Mouse (Mus musculus) MEL (cell line): Measurements from ENCODE around the gene Lrrfip1. TPM values are rescaled to one million over a fixed set of nuclear protein-coding genes. Genes with fewer than 3 reads are reported as not detected.

Experiments used
- DNase-seq: peaks from one replicate; pipeline ENCODE4 v3.0.0; 2011; ENCODE audit warnings: low read depth, low spot score
- H3K27ac ChIP-seq: 2 replicates; pipeline ENCODE4 v1.5.1; 2012; ENCODE audit warnings: low read depth, mild to moderate bottlenecking, control low read depth, low read length, moderate library complexity; ENCODE audit not compliant: control insufficient read depth
- H3K27me3 ChIP-seq, 2 experiments: fragments of 150-350 bp in 1 of 2; sonication (generic) in 1 of 2; 2 replicates each; pipeline ENCODE4 v1.6.1; 2012; ENCODE audit warnings: low read length in 2 of 2, mild to moderate bottlenecking in 2 of 2, improper control_type of control experiment in 1 of 2, moderate library complexity in 1 of 2; ENCODE audit not compliant: insufficient read depth in 2 of 2, control insufficient read depth in 1 of 2
- H3K36me3 ChIP-seq, 2 experiments: 2 replicates each; pipeline ENCODE4 v1.6.1; 2012 to 2014; ENCODE audit warnings: low read length in 2 of 2, improper control_type of control experiment in 1 of 2, inconsistent platforms in 1 of 2, mild to moderate bottlenecking in 1 of 2; ENCODE audit not compliant: insufficient read depth in 2 of 2, control insufficient read depth in 1 of 2
- H3K4me1 ChIP-seq, 2 experiments: fragments of 150-350 bp in 1 of 2; sonication (generic) in 1 of 2; 2 replicates each; pipeline ENCODE4 v1.6.1; 2012; ENCODE audit warnings: low read length in 2 of 2, improper control_type of control experiment in 1 of 2, mild to moderate bottlenecking in 1 of 2; ENCODE audit not compliant: insufficient read depth in 2 of 2, control insufficient read depth in 1 of 2
- H3K4me3 ChIP-seq, 2 experiments: fragments of 150-350 bp in 1 of 2; sonication (generic) in 1 of 2; 2 replicates each; pipeline ENCODE4 v1.5.1; 2012; ENCODE audit warnings: low read depth in 2 of 2, low read length in 2 of 2, mild to moderate bottlenecking in 2 of 2, moderate library complexity in 2 of 2, control low read depth in 1 of 2, improper control_type of control experiment in 1 of 2; ENCODE audit not compliant: control insufficient read depth in 1 of 2, insufficient read depth in 1 of 2
- H3K79me2 ChIP-seq: 2 replicates; pipeline ENCODE4 v1.6.1; 2012; ENCODE audit warnings: mild to moderate bottlenecking, low read length, moderate library complexity; ENCODE audit not compliant: control insufficient read depth, poor library complexity, insufficient read depth
- H3K9ac ChIP-seq: 2 replicates; pipeline ENCODE4 v1.6.1; 2012; ENCODE audit warnings: low read depth, mild to moderate bottlenecking, control low read depth, low read length, moderate library complexity; ENCODE audit not compliant: control insufficient read depth, poor library complexity, severe bottlenecking
- H3K9me3 ChIP-seq: fragments of 150-350 bp; sonication (generic); replicated peaks from 2 replicates; pipeline ENCODE4 v1.6.1; 2012; ENCODE audit warnings: mild to moderate bottlenecking, low read length, improper control_type of control experiment, moderate library complexity; ENCODE audit not compliant: insufficient read depth
- CHD1 ChIP-seq: IDR thresholded peaks from 2 replicates; pipeline ENCODE4 v1.6.1; 2012; ENCODE audit warnings: low read depth, mild to moderate bottlenecking, inconsistent platforms, low read length, improper control_type of control experiment
- CHD2 ChIP-seq: IDR thresholded peaks from 2 replicates; pipeline ENCODE4 v1.6.1; 2011; ENCODE audit warnings: low read length, improper control_type of control experiment
- CTCF ChIP-seq, 3 experiments: IDR thresholded peaks in 2 of 3; conservative IDR thresholded peaks in 1 of 3; 2 replicates each; pipeline ENCODE4 v1.5.1; 2011 to 2012; ENCODE audit warnings: low read length in 3 of 3, low read depth in 2 of 3, mild to moderate bottlenecking in 2 of 3, improper control_type of control experiment in 1 of 3, inconsistent platforms in 1 of 3, mixed read lengths in 1 of 3, moderate library complexity in 1 of 3; ENCODE audit not compliant: control insufficient read depth in 1 of 3, insufficient read depth in 1 of 3, poor library complexity in 1 of 3, severe bottlenecking in 1 of 3
- ELF1 ChIP-seq: IDR thresholded peaks from 2 replicates; pipeline ENCODE4 v1.6.1; 2014; ENCODE audit warnings: low read depth, mild to moderate bottlenecking, inconsistent platforms, low read length, improper control_type of control experiment, moderate library complexity
- ETS1 ChIP-seq: IDR thresholded peaks from 2 replicates; pipeline ENCODE4 v1.6.1; 2012; ENCODE audit warnings: low read depth, mild to moderate bottlenecking, inconsistent platforms, low read length, improper control_type of control experiment, moderate library complexity
- JUND ChIP-seq: IDR thresholded peaks from 2 replicates; pipeline ENCODE4 v1.6.1; 2011; ENCODE audit warnings: low read depth, mild to moderate bottlenecking, improper control_type of control experiment, low read length
- MAZ ChIP-seq: IDR thresholded peaks from 2 replicates; pipeline ENCODE4 v1.6.1; 2012; ENCODE audit warnings: low read depth, mild to moderate bottlenecking, inconsistent platforms, low read length, improper control_type of control experiment
- MEF2A ChIP-seq: IDR thresholded peaks from 2 replicates; pipeline ENCODE4 v1.6.1; 2014; ENCODE audit warnings: low read depth, mild to moderate bottlenecking, inconsistent platforms, low read length, improper control_type of control experiment; ENCODE audit not compliant: poor library complexity, insufficient replicate concordance, severe bottlenecking; ENCODE audit errors: extremely low read depth
- MYC ChIP-seq: IDR thresholded peaks from 2 replicates; pipeline ENCODE4 v1.6.1; 2011; ENCODE audit warnings: low read depth, mild to moderate bottlenecking, low read length, improper control_type of control experiment, moderate library complexity
- NRF1 ChIP-seq: IDR thresholded peaks from 2 replicates; pipeline ENCODE4 v1.6.1; 2014; ENCODE audit warnings: low read depth, mild to moderate bottlenecking, inconsistent platforms, low read length, improper control_type of control experiment, moderate library complexity; ENCODE audit not compliant: poor library complexity, insufficient read depth, severe bottlenecking
- POLR2A ChIP-seq, 2 experiments: IDR thresholded peaks; 2 replicates each; pipeline ENCODE4 v1.6.1; 2011 to 2012; ENCODE audit warnings: low read length in 2 of 2, mild to moderate bottlenecking in 2 of 2, control low read depth in 1 of 2, improper control_type of control experiment in 1 of 2, low read depth in 1 of 2, moderate library complexity in 1 of 2; ENCODE audit not compliant: control insufficient read depth in 1 of 2, insufficient read depth in 1 of 2, poor library complexity in 1 of 2
- POLR2AphosphoS2 ChIP-seq: IDR thresholded peaks from 2 replicates; pipeline ENCODE4 v1.6.1; 2011; ENCODE audit warnings: low read length, improper control_type of control experiment
- POLR2AphosphoS5 ChIP-seq: IDR thresholded peaks from 2 replicates; pipeline ENCODE4 v1.6.1; 2012; ENCODE audit warnings: low read depth, borderline replicate concordance, mild to moderate bottlenecking, inconsistent platforms, low read length, moderate library complexity, mixed read lengths
- RAD21 ChIP-seq: IDR thresholded peaks from 2 replicates; pipeline ENCODE4 v1.6.1; 2011; ENCODE audit warnings: mild to moderate bottlenecking, low read depth, low read length, improper control_type of control experiment
- SIN3A ChIP-seq: IDR thresholded peaks from 2 replicates; pipeline ENCODE4 v1.6.1; 2012; ENCODE audit warnings: low read length, improper control_type of control experiment, inconsistent platforms
- SMC3 ChIP-seq: IDR thresholded peaks from 2 replicates; pipeline ENCODE4 v1.6.1; 2011; ENCODE audit warnings: low read depth, low read length, improper control_type of control experiment
- USF1 ChIP-seq: IDR thresholded peaks from 2 replicates; pipeline ENCODE4 v1.6.1; 2014; ENCODE audit warnings: low read depth, mild to moderate bottlenecking, inconsistent platforms, low read length, improper control_type of control experiment, moderate library complexity
- USF2 ChIP-seq, 2 experiments: IDR thresholded peaks; 2 replicates each; pipeline ENCODE4 v1.6.1; 2011 to 2012; ENCODE audit warnings: improper control_type of control experiment in 2 of 2, low read length in 2 of 2, borderline replicate concordance in 1 of 2, inconsistent platforms in 1 of 2, low read depth in 1 of 2, mild to moderate bottlenecking in 1 of 2; ENCODE audit not compliant: insufficient read depth in 1 of 2
- ZMIZ1 ChIP-seq: IDR thresholded peaks from 2 replicates; pipeline ENCODE4 v1.6.1; 2012; ENCODE audit warnings: low read depth, mild to moderate bottlenecking, inconsistent platforms, low read length, improper control_type of control experiment, moderate library complexity
- polyA plus RNA-seq, 2 experiments: library from polyadenylated mRNA; stranded (reverse) in 1 of 2; unstranded in 1 of 2; fragments of >175 nt in 1 of 2; fragments of >200 nt in 1 of 2; gene quantifications; 2 replicates each; pipeline versions ENCODE4 v1.2.1 to v1.2.4; 2012; ENCODE audit warnings: low replicate concordance in 2 of 2, low read depth in 1 of 2; ENCODE audit not compliant: insufficient read length in 2 of 2, insufficient read depth in 1 of 2, missing spikeins in 1 of 2
- total RNA-seq: library from RNA; depleted of rRNA; stranded (reverse); fragments of 300-350 nt; gene quantifications from 2 replicates; pipeline ENCODE4 v1.2.3, GENCODE M21; 2012

Gene Lrrfip1
- total and polyA plus RNA-seq, 3 experiments = 12.9 to 15.4 TPM; not detected in 1

GRCm38 (mm10) chr1:90997136-90997535, 1.4 kb upstream of the Lrrfip1 start:
- Histone ChIP-seq H3K36me3 (no peaks in the 10 kb centered on the region), H3K9ac (no peak overlapping the region), H3K79me2 (no peaks in the 10 kb centered on the region), H3K4me3 (no peak overlapping the region), H3K27ac (no peak overlapping the region), H3K27me3 (no peaks in the 10 kb centered on the region; a peak in 1 of 4 replicates), H3K4me1 (no peaks in the 10 kb centered on the region), H3K9me3 (no peaks in the 10 kb centered on the region)
- DNase-seq = no peak
- TF ChIP-seq RAD21 = no peak

GRCm38 (mm10) chr1:90997641-90998040, 896 bp upstream of the Lrrfip1 start:
- DNase-seq = no peak
- TF ChIP-seq ELF1 = no peak
- no peak for TF ChIP-seq SMC3
- no peak for TF ChIP-seq CHD2
- no peak for TF ChIP-seq USF1
- no peak for TF ChIP-seq POLR2AphosphoS2
- TF ChIP-seq POLR2A (IDR thresholded peaks at IDR 0.05; ENCODE audit: control insufficient read depth in 1 of 2, insufficient read depth in 1 of 2, low read depth in 1 of 2, low read length in 2 of 2, poor library complexity in 1 of 2) = no peak
- no peak for TF ChIP-seq MAZ
- TF ChIP-seq JUND = no peak
- TF ChIP-seq MEF2A = no peak
- no peak for TF ChIP-seq USF2 (IDR thresholded peaks at IDR 0.05; ENCODE audit: borderline replicate concordance in 1 of 2, insufficient read depth in 1 of 2, low read depth in 1 of 2, low read length in 2 of 2)
- no peak for TF ChIP-seq POLR2AphosphoS5
- no peak for TF ChIP-seq MYC
- no peak for TF ChIP-seq CHD1
- TF ChIP-seq ZMIZ1 = no peak
- no peak for TF ChIP-seq SIN3A
- TF ChIP-seq NRF1 = no peak
- no peak for TF ChIP-seq CTCF (IDR thresholded peaks at IDR 0.05 in 2 of 3, conservative IDR thresholded peaks at IDR 0.05 in 1 of 3; ENCODE audit: control insufficient read depth in 1 of 3, insufficient read depth in 1 of 3, low read depth in 2 of 3, low read length in 3 of 3, poor library complexity in 1 of 3, severe bottlenecking in 1 of 3)
- TF ChIP-seq ETS1 = no peak
- TF ChIP-seq, all 39 proteins: peak for 0
- H3K27ac ChIP-seq = no peak overlapping the region
- no peaks in the 10 kb centered on the region; a peak in 1 of 4 replicates for H3K27me3 ChIP-seq
- no peaks in the 10 kb centered on the region for H3K36me3 ChIP-seq
- H3K9me3 ChIP-seq = no peaks in the 10 kb centered on the region
- H3K9ac ChIP-seq = no peak overlapping the region
- H3K79me2 ChIP-seq = no peaks in the 10 kb centered on the region
- H3K4me3 ChIP-seq = no peak overlapping the region
- no peaks in the 10 kb centered on the region for H3K4me1 ChIP-seq
